Mouse (Mus musculus) forebrain, postnatal 0 days (tissue): ENCODE results near the gene Fbxo17. TPM values are rescaled to one million over a fixed set of nuclear protein-coding genes. Genes with fewer than 3 reads are reported as not detected.

Experiments
- ATAC-seq: fragments of 200-750 bp; cut with Nextera tagmentation; 2 replicates; pipeline ENCODE4 v1.8.0; 2017; ENCODE audit warnings: mild to moderate bottlenecking, moderate library complexity
- DNase-seq: peaks from one replicate; pipeline ENCODE4 v3.0.0-alpha.2; 2015
- H3K27ac ChIP-seq: fragments of 300-500 bp; sonication (generic); 2 replicates; pipeline ENCODE4 v1.5.1; 2014; ENCODE audit warnings: low read depth, mild to moderate bottlenecking, antibody characterized with exemption, low read length, moderate library complexity, mixed read lengths
- H3K27me3 ChIP-seq: fragments of 300-500 bp; sonication (generic); 2 replicates; pipeline ENCODE4 v1.6.1; 2014; ENCODE audit warnings: mild to moderate bottlenecking, low read length, mixed read lengths; ENCODE audit not compliant: insufficient read depth
- H3K36me3 ChIP-seq: fragments of 300-500 bp; sonication (generic); 2 replicates; pipeline ENCODE4 v1.6.1; 2014; ENCODE audit warnings: mild to moderate bottlenecking, moderate library complexity; ENCODE audit not compliant: insufficient read depth
- H3K4me1 ChIP-seq: fragments of 300-500 bp; sonication (generic); 2 replicates; pipeline ENCODE4 v1.6.1; 2014; ENCODE audit warnings: antibody characterized with exemption; ENCODE audit not compliant: insufficient read depth
- H3K4me2 ChIP-seq: fragments of 300-500 bp; sonication (generic); 2 replicates; pipeline ENCODE4 v1.6.1; 2014; ENCODE audit warnings: low read depth, mild to moderate bottlenecking, moderate library complexity
- H3K4me3 ChIP-seq: fragments of 300-500 bp; sonication (generic); 2 replicates; pipeline ENCODE4 v1.5.1; 2014; ENCODE audit warnings: low read depth, low read length, mixed read lengths
- H3K9ac ChIP-seq: fragments of 300-500 bp; sonication (generic); 2 replicates; pipeline ENCODE4 v1.6.1; 2014; ENCODE audit warnings: mild to moderate bottlenecking
- H3K9me3 ChIP-seq: fragments of 300-500 bp; sonication (generic); 2 replicates; pipeline ENCODE4 v1.6.1; 2016; ENCODE audit warnings: low read length
- CTCF ChIP-seq: sonication (generic); IDR thresholded peaks from 2 replicates; pipeline ENCODE4 v1.5.1; 2016; ENCODE audit warnings: antibody characterized with exemption, control low read depth, low read depth
- WGBS: fragments of 180-500 bp; shearing (Covaris S2); extraction: QIAGEN DNeasy Blood & Tissue Kit; methylation state at CpG from one replicate; pipeline ENCODE4 v1.1.7; 2014; 5-methylcytosine and 5-hydroxymethylcytosine counted together
- polyA plus RNA-seq: library from polyadenylated mRNA; unstranded; fragments of >200 nt; fragmentation: Nextera tagmentation; extraction: Ambion mirVana; gene quantifications from 2 replicates; pipeline ENCODE4 v1.2.1, GENCODE M21; 2015
- total RNA-seq: library from RNA; depleted of rRNA; stranded (reverse); fragments of >200 nt; gene quantifications from 2 replicates; pipeline ENCODE4 v1.2.3, GENCODE M21; 2014

Fbxo17 gene
- total and polyA plus RNA-seq, 2 experiments from 2014 or later = 4.5 to 4.6 TPM

DNA sequence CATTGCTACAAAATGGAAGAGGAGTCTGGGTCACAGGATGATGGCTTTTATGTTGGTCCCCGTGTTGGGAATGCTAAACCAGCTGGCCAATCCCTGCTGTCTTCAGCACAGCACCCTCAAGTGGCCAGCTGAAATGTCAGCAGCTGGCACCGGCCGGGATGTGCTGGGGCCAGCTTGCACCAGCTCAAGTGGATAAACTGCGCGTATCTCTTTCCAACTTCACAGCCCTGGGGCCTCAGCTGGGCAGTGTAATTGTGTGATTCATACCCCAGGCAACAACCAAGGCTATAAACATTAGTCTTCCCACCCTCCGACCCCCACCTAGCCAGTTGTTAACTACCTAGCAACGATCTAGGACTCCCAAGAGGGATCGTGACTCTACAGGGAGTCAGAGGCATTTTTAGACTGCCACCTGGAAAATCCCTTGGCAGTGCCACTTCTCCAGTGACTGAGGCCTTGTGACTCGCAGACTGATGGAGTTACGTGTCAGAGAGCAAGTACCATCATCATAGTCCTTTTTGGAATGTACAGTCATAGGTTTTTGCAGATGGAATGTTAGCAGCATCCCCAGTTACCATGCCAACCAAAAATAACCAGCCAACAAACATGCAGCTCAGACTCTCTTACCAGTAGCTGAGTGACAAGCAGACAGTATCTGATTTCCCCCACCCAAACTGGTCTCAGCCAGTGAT, 11.2 kb downstream of the Fbxo17 start:
- Histone ChIP-seq H3K27ac (no peak overlapping the region), H3K27me3 (no peaks in the 10 kb centered on the region), H3K9ac (no peak overlapping the region), H3K4me2 (no peak overlapping the region), H3K36me3 (no peaks in the 10 kb centered on the region), H3K4me1 (no peaks in the 10 kb centered on the region; the same call in 1 of the 2 replicates), H3K4me3 (no peak overlapping the region), H3K9me3 (0 out of 2 replicates have a peak, but pooled peaks cover 3% of the 10 kb centered on the region)
- 52% methylated on average over 10 of the region's 10 CpGs for WGBS
- peak; percentile 56 for ATAC-seq
- peak; percentile 45 for TF ChIP-seq CTCF
- peak; percentile 29 for DNase-seq

DNA sequence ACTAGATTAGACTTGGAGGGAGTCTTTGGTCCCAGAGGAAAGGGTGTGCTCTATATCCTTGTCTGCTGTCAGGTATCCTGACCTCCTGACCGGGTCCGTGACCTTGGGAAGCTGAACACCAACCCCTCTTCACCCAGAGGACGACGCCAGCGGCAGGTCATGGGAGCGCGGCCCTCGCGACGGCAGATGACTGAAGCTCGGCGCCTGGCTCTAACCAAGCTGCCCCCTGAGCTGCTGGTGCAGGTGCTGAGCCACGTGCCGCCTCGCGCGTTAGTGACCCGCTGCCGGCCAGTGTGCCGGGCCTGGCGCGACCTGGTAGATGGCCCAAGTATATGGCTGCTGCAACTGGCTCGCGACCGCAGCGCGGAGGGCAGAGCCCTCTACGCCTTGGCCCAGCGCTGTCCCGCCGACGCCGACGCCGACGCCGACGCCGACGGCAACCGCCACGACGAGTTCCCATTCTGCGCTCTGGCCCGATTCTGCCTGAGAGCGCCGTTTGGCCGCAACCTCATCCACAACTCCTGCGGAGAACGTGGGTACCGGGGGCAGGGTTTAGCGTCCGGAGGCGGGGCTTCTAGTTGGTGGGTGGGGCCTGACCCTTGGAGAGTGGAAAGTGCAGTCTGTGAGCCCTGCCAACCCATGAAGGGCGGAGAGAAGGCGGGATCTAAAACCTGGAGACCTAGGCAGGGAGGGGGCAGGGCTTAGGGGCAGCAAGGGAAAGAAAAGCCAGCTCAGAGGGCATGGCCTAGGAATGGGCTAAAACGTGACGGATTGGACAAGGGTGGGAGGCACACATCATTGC, 15.9 kb downstream of the Fbxo17 start:
- ATAC-seq = peak; percentile 72
- peak; percentile 41 for DNase-seq
- no peak overlapping the region for H3K27ac ChIP-seq
- peak overlapping the region; percentile 32 for H3K4me3 ChIP-seq
- H3K4me2 ChIP-seq = peak overlapping the region; percentile 49
- H3K27me3 ChIP-seq = no peaks in the 10 kb centered on the region
- no peak for TF ChIP-seq CTCF
- 4% methylated on average over 58 of the region's 58 CpGs for WGBS
- 0 out of 2 replicates have a peak, but pooled peaks cover 3% of the 10 kb centered on the region for H3K9me3 ChIP-seq
- no peaks in the 10 kb centered on the region; the same call in 1 of the 2 replicates for H3K36me3 ChIP-seq
- H3K9ac ChIP-seq = peak overlapping the region; percentile 31
- H3K4me1 ChIP-seq = no peaks in the 10 kb centered on the region; the same call in 1 of the 2 replicates

DNA sequence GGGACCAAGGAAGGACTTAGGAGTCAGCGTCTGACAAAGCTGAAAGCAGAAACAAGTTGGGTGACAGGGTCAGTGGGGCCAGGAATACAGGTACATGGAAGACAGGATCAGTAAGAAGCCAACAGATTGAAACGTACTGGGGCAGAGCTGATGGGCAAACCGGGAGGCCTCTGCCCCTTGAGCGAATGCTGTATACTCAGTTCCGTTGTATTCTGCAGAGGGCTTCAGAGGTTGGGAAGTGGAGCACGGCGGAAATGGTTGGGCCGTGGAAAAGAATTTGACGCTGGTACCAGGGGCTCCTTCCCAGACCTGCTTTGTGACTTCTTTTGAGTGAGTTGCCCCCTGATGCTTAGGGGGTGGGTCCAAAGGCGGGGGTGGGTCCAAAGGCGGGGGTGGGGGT, 16.6 kb downstream of the Fbxo17 start:
- Histone ChIP-seq H3K4me1 (no peaks in the 10 kb centered on the region), H3K9me3 (0 out of 2 replicates have a peak, but pooled peaks cover 3% of the 10 kb centered on the region), H3K36me3 (no peaks in the 10 kb centered on the region; the same call in 1 of the 2 replicates), H3K27me3 (no peaks in the 10 kb centered on the region), H3K27ac (no peak overlapping the region), H3K9ac (0 out of 2 replicates have a peak overlapping the region, but pooled peaks have one; percentile 31), H3K4me3 (peak overlapping the region; percentile 32), H3K4me2 (peak overlapping the region; percentile 49)
- 8% methylated on average over 11 of the region's 11 CpGs for WGBS
- TF ChIP-seq CTCF = no peak
- DNase-seq (no peak), ATAC-seq (no peak)

DNA sequence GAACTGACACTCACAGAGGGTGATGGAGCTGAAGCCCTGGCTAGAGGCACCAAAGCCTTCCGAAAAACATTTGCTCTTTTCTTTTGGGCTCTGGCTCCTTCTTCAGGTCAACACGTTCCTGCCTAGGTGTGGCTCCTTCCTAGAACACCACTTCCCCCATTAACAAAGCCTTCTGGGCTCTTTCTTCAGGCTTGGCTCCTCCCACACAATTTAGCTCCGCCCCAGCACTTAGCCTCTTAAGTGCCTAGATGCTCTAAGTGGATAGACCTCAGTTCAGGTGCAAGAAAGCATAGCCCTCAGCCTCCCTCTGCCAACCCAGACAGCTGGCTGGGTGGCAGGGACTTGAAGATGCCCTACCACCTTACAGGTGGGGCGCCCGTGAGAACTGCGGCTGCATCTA, 19.1 kb downstream of the Fbxo17 start:
- no peak for ATAC-seq
- H3K27me3 ChIP-seq = no peaks in the 10 kb centered on the region
- WGBS = 80% methylated on average over 6 of the region's 6 CpGs

DNA sequence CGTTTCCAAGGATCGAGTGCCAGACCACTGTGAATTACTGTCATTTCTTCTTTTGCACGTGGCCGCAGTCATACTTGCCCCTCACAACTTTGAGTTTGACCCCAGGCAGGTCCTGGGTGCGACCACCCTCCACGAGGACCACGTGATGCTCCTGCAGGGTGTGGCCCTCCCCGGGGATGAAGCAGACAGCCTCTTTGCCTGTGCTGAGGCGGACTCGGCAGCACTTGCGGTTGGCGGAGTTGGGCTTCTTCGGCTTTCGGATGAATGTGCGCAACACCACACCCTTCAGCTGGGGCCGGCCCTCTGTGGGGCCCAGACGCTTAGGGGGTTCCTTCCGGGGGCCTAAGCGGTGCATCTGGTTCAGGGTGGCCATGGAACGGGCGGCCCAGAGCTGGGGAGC, 23.2 kb downstream of the Fbxo17 start:
- ATAC-seq = no peak

More for the DNA sequence above, 19.1 kb downstream of the Fbxo17 start:
- Histone ChIP-seq H3K9ac (no peak overlapping the region), H3K4me2 (no peak overlapping the region), H3K27ac (no peak overlapping the region), H3K9me3 (0 out of 2 replicates have a peak, but pooled peaks cover 3% of the 10 kb centered on the region), H3K4me3 (no peak overlapping the region), H3K4me1 (no peaks in the 10 kb centered on the region), H3K36me3 (no peaks in the 10 kb centered on the region; the same call in 1 of the 2 replicates)
- DNase-seq = no peak
- no peak for TF ChIP-seq CTCF

DNA sequence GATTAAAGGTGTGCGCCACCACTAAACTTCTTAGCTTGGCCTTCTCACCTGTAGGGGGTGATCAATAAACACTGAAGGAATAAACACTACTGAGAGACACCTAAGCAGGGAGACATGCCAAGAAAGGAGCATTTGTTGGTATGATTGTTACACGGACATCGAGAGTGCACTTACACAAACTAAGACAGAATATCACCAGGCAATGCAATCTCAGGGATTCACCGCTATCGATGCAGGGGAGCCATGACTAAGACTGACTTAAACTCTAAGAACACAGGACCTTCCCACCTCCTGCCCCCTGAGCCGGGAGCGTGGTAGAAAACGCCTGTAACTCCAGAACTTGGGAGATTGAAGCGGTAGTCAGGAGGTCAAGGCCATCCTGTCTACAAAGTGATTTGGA, 24.3 kb downstream of the Fbxo17 start:
- Histone ChIP-seq H3K4me1 (peaks cover 8% of the 10 kb centered on the region), H3K9me3 (no peaks in the 10 kb centered on the region), H3K4me3 (peak overlapping the region; percentile 61), H3K27ac (peak overlapping the region; percentile 80; the same call in 1 of the 2 replicates), H3K9ac (peak overlapping the region; percentile 72), H3K4me2 (peak overlapping the region; percentile 87), H3K36me3 (no peaks in the 10 kb centered on the region; the same call in 1 of the 2 replicates), H3K27me3 (no peaks in the 10 kb centered on the region)
- ATAC-seq (no peak), DNase-seq (no peak)
- WGBS = 39% methylated on average over 9 of the region's 9 CpGs
- TF ChIP-seq CTCF = 0 out of 2 replicates have a peak, but pooled peaks have one; percentile 2

More for the DNA sequence above, 23.2 kb downstream of the Fbxo17 start:
- DNase-seq = no peak
- no peak for TF ChIP-seq CTCF
- peaks cover 8% of the 10 kb centered on the region for H3K4me1 ChIP-seq
- no peaks in the 10 kb centered on the region for H3K27me3 ChIP-seq
- H3K4me2 ChIP-seq = no peak overlapping the region
- H3K27ac ChIP-seq = no peak overlapping the region
- 94% methylated on average over 21 of the region's 21 CpGs for WGBS
- no peaks in the 10 kb centered on the region for H3K9me3 ChIP-seq
- H3K36me3 ChIP-seq = no peaks in the 10 kb centered on the region; the same call in 1 of the 2 replicates
- no peak overlapping the region for H3K9ac ChIP-seq
- H3K4me3 ChIP-seq = no peak overlapping the region
